Mouse (Mus musculus): ENCODE data around the gene Manba. TPM values are rescaled to one million over a fixed set of nuclear protein-coding genes. Genes with fewer than 3 reads are reported as not detected.

Gene Manba
- polyA plus RNA-seq, 1 experiment: 2.9 TPM

DNA sequence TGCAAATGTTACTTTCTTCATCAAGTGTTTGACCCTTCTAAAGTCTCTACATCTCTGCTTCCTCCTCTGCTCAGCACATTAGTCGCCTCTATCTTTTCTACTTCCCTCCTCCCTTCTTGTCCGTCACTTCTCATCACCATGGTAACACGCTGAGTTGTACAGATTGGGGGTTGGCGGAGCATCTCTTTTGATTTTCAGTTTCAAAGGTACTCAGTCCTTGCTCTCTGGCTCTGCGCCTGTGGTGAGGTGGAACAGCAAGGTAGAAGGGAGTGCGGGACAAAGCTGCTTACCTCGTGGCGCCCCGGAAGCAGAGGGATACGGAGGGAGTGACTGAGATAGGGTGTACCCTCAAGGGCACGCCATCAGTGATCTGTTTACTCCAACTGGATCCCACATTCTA, 27.9 kb downstream of the Manba start:
- Histone ChIP-seq H3K27me3 (ENCODE audit: control insufficient read depth, insufficient read depth, insufficient read length) (no peaks in the 10 kb centered on the region), H3K79me3 (ENCODE audit: low read depth) (no peaks in the 10 kb centered on the region), H3K36me3 (ENCODE audit: control insufficient read depth, insufficient read depth) (no peaks in the 10 kb centered on the region), H3ac (ENCODE audit: control insufficient read depth, insufficient read length, low read depth) (no peak overlapping the region), H3K4me3 (ENCODE audit: insufficient read depth, poor library complexity, severe bottlenecking) (no peak overlapping the region), H3K79me2 (ENCODE audit: control insufficient read depth, insufficient read depth) (no peaks in the 10 kb centered on the region)
- TF ChIP-seq MYOG (IDR thresholded peaks at IDR 0.05; ENCODE audit: control insufficient read depth, extremely low read depth, insufficient read length) (no peak), CEBPB (IDR thresholded peaks at IDR 0.05; ENCODE audit: low read depth) (no peak), MAX (IDR thresholded peaks at IDR 0.05) (no peak), MYOD1 (IDR thresholded peaks at IDR 0.05; ENCODE audit: control insufficient read depth, insufficient read length, low read depth) (no peak), CTCF (IDR thresholded peaks at IDR 0.05; ENCODE audit: control insufficient read depth, insufficient read depth, insufficient read length) (no peak), USF1 (IDR thresholded peaks at IDR 0.05; ENCODE audit: low read depth) (no peak), FOSL1 (IDR thresholded peaks at IDR 0.05; ENCODE audit: insufficient read depth, low read length, poor library complexity, severe bottlenecking) (no peak)

DNA sequence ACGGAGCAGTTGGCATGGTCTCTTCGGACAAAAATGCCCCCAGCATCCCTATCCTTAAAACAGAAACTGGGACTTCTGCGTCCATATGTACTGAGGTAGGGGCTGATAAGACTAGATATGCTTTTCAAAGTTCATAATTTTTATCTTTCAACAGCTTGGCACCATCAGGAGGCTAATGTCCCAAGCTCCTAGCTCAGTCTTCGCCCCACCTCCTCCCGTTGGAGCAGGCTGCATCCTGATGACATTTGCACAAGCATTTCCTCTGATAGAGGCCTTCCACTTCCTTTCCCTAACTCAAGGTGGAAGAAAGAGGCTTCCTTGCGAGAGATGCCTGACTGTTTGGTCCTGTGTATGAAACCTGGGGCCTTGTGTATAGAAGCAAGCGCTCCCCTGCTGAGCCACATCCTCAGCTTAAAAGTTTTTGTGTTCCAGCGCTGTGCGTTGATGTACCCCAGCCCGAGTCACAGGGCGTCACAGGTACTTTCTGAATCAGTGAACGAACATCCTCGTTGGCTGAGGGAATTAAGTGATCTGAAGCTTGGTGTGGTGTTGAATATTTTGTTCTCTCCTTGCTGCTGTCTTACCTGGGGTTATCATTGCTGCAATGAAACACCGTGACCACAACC, 28.5 kb downstream of the Manba start:
- Histone ChIP-seq H3K36me3 (ENCODE audit: control insufficient read depth, insufficient read depth) (no peaks in the 10 kb centered on the region), H3K79me3 (ENCODE audit: low read depth) (no peaks in the 10 kb centered on the region), H3ac (ENCODE audit: control insufficient read depth, insufficient read length, low read depth) (no peak overlapping the region), H3K79me2 (ENCODE audit: control insufficient read depth, insufficient read depth) (no peaks in the 10 kb centered on the region), H3K4me3 (ENCODE audit: insufficient read depth, poor library complexity, severe bottlenecking) (no peak overlapping the region), H3K27me3 (ENCODE audit: control insufficient read depth, insufficient read depth, insufficient read length) (no peaks in the 10 kb centered on the region)
- TF ChIP-seq CTCF (IDR thresholded peaks at IDR 0.05; ENCODE audit: control insufficient read depth, insufficient read depth, insufficient read length) (no peak), MYOG (IDR thresholded peaks at IDR 0.05; ENCODE audit: control insufficient read depth, extremely low read depth, insufficient read length) (no peak), FOSL1 (IDR thresholded peaks at IDR 0.05; ENCODE audit: insufficient read depth, low read length, poor library complexity, severe bottlenecking) (no peak), USF1 (IDR thresholded peaks at IDR 0.05; ENCODE audit: low read depth) (no peak), CEBPB (IDR thresholded peaks at IDR 0.05; ENCODE audit: low read depth) (no peak), MYOD1 (IDR thresholded peaks at IDR 0.05; ENCODE audit: control insufficient read depth, insufficient read length, low read depth) (no peak), MAX (IDR thresholded peaks at IDR 0.05) (no peak)

DNA sequence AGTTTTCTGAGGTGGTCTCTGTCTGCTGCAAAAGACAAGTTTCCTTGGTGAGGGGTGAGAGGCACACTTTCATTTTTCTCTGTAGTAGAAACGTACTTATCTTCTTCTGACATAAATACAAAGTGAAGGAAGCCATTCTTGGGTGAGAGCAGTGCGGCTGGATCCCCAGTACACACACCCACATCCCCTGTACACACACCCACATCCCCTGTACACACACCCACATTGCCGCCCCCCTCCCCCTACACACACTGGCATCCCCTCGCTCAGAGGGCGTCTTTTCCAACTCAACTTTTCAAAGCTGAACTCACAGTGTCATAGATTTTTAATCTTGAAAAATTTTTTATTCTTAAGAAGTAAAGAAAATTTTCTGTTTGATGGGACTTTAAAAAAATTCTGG, 29.8 kb downstream of the Manba start:
- Histone ChIP-seq H3K36me3 (ENCODE audit: control insufficient read depth, insufficient read depth) (no peaks in the 10 kb centered on the region), H3K27me3 (ENCODE audit: control insufficient read depth, insufficient read depth, insufficient read length) (no peaks in the 10 kb centered on the region), H3K4me3 (ENCODE audit: insufficient read depth, poor library complexity, severe bottlenecking) (no peak overlapping the region), H3ac (ENCODE audit: control insufficient read depth, insufficient read length, low read depth) (no peak overlapping the region), H3K79me3 (ENCODE audit: low read depth) (no peaks in the 10 kb centered on the region), H3K79me2 (ENCODE audit: control insufficient read depth, insufficient read depth) (no peaks in the 10 kb centered on the region)
- TF ChIP-seq MYOD1 (IDR thresholded peaks at IDR 0.05; ENCODE audit: control insufficient read depth, insufficient read length, low read depth) (no peak), FOSL1 (IDR thresholded peaks at IDR 0.05; ENCODE audit: insufficient read depth, low read length, poor library complexity, severe bottlenecking) (no peak), MAX (IDR thresholded peaks at IDR 0.05) (no peak), MYOG (IDR thresholded peaks at IDR 0.05; ENCODE audit: control insufficient read depth, extremely low read depth, insufficient read length) (no peak)

DNA sequence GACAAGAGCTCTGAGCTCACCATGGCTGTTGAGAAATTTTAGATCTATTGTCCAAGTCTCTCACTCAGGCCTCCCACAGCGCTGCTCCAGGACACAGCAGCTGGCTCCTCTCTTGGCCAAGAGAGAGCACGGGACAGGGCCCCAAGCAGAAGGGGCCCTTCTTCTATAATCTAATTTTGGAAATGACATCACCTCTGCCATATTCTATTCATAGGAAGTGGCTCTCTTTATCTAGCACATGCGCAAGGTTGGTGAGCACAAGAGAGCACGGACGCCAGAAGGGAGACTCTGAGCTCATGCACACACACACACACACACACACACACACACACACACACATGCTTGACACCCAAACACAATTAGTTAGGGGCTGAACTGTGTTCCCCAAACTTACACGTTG, 31.5 kb downstream of the Manba start:
- H3K27me3 ChIP-seq (ENCODE audit: control insufficient read depth, insufficient read depth, insufficient read length): no peaks in the 10 kb centered on the region

DNA sequence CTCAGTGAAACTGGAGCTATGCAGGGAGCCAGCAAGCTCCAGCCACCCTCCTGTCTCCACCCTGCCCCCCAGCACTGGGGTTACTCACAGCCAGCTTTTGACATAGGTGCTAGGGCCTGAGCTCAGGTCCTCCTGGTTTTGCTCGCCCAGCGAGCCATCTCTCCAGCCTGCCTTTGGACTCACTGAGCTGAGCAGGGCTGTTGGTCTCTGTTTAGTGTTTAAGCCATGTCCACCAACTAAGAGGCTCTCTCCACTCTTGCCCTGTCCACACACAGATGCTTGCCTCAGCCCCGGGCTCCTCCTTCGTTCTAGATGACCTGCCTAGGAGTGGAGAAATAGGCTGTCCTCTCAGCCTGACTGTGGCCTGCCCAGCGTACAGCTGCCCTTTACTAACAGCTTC, 33.5 kb downstream of the Manba start:
- Histone ChIP-seq H3K4me3 (ENCODE audit: insufficient read depth, poor library complexity, severe bottlenecking) (no peak overlapping the region), H3K27me3 (ENCODE audit: control insufficient read depth, insufficient read depth, insufficient read length) (no peaks in the 10 kb centered on the region), H3K36me3 (ENCODE audit: control insufficient read depth, insufficient read depth) (no peaks in the 10 kb centered on the region), H3K79me3 (ENCODE audit: low read depth) (no peaks in the 10 kb centered on the region), H3ac (ENCODE audit: control insufficient read depth, insufficient read length, low read depth) (no peak overlapping the region), H3K79me2 (ENCODE audit: control insufficient read depth, insufficient read depth) (no peaks in the 10 kb centered on the region)
- no peak for TF ChIP-seq CEBPB (IDR thresholded peaks at IDR 0.05; ENCODE audit: low read depth)
- no peak for TF ChIP-seq MYOG (IDR thresholded peaks at IDR 0.05; ENCODE audit: control insufficient read depth, extremely low read depth, insufficient read length)
- no peak for TF ChIP-seq USF1 (IDR thresholded peaks at IDR 0.05; ENCODE audit: low read depth)
- TF ChIP-seq MYOD1 (IDR thresholded peaks at IDR 0.05; ENCODE audit: control insufficient read depth, insufficient read length, low read depth): no peak
- no peak for TF ChIP-seq MAX (IDR thresholded peaks at IDR 0.05)
- no peak for TF ChIP-seq CTCF (IDR thresholded peaks at IDR 0.05; ENCODE audit: control insufficient read depth, insufficient read depth, insufficient read length)
- no peak for TF ChIP-seq FOSL1 (IDR thresholded peaks at IDR 0.05; ENCODE audit: insufficient read depth, low read length, poor library complexity, severe bottlenecking)

More for the DNA sequence above, 31.5 kb downstream of the Manba start:
- no peak overlapping the region for H3ac ChIP-seq (ENCODE audit: control insufficient read depth, insufficient read length, low read depth)
- no peak overlapping the region for H3K4me3 ChIP-seq (ENCODE audit: insufficient read depth, poor library complexity, severe bottlenecking)
- TF ChIP-seq MYOG (IDR thresholded peaks at IDR 0.05; ENCODE audit: control insufficient read depth, extremely low read depth, insufficient read length) (no peak), MAX (IDR thresholded peaks at IDR 0.05) (no peak), CEBPB (IDR thresholded peaks at IDR 0.05; ENCODE audit: low read depth) (no peak), FOSL1 (IDR thresholded peaks at IDR 0.05; ENCODE audit: insufficient read depth, low read length, poor library complexity, severe bottlenecking) (no peak), USF1 (IDR thresholded peaks at IDR 0.05; ENCODE audit: low read depth) (no peak), CTCF (IDR thresholded peaks at IDR 0.05; ENCODE audit: control insufficient read depth, insufficient read depth, insufficient read length) (no peak), MYOD1 (IDR thresholded peaks at IDR 0.05; ENCODE audit: control insufficient read depth, insufficient read length, low read depth) (no peak)
- no peaks in the 10 kb centered on the region for H3K79me2 ChIP-seq (ENCODE audit: control insufficient read depth, insufficient read depth)
- H3K36me3 ChIP-seq (ENCODE audit: control insufficient read depth, insufficient read depth): no peaks in the 10 kb centered on the region
- H3K79me3 ChIP-seq (ENCODE audit: low read depth): no peaks in the 10 kb centered on the region

DNA sequence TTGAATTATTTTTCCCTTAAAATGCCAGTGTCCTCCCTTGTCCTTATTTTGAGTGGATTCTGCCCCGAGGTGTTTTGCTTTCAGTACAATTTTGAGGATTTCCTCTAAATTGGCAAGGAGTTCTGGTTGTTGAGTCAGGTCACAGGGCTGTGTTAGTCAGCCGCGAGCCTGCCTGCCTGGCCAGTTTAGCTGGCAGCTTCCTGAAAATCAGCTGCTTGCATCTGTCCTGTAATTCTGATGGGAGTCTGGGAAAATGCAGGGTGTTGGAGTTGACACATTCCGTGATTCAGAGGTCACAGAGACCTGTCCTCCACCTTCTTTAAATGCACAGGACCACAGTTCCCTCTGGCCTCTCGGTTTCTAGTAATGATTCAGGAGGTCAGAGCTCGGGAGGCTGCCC, 34.2 kb downstream of the Manba start:
- H3K36me3 ChIP-seq (ENCODE audit: control insufficient read depth, insufficient read depth): no peaks in the 10 kb centered on the region
- TF ChIP-seq MYOD1 (IDR thresholded peaks at IDR 0.05; ENCODE audit: control insufficient read depth, insufficient read length, low read depth) (peak; percentile 67), MAX (IDR thresholded peaks at IDR 0.05) (no peak), CEBPB (IDR thresholded peaks at IDR 0.05; ENCODE audit: low read depth) (no peak)
- no peak overlapping the region for H3K4me3 ChIP-seq (ENCODE audit: insufficient read depth, poor library complexity, severe bottlenecking)
- no peaks in the 10 kb centered on the region for H3K27me3 ChIP-seq (ENCODE audit: control insufficient read depth, insufficient read depth, insufficient read length)
- no peaks in the 10 kb centered on the region for H3K79me3 ChIP-seq (ENCODE audit: low read depth)
- H3ac ChIP-seq (ENCODE audit: control insufficient read depth, insufficient read length, low read depth): no peak overlapping the region
- no peaks in the 10 kb centered on the region for H3K79me2 ChIP-seq (ENCODE audit: control insufficient read depth, insufficient read depth)
